Mouse (Mus musculus) ES-Bruce4 (cell line): ENCODE results near the gene Evx1. TPM values are rescaled to one million over a fixed set of nuclear protein-coding genes. Genes with fewer than 3 reads are reported as not detected.
A peak's percentile ranks its signal among the peaks of the same experiment; 100 is the strongest.

Source experiments
- H3K27ac ChIP-seq: 2 replicates; pipeline ENCODE4 v1.5.1; 2012; ENCODE audit warnings: low read length, inconsistent platforms; ENCODE audit not compliant: insufficient read depth
- H3K27me3 ChIP-seq: 2 replicates; pipeline ENCODE4 v1.6.1; 2012; ENCODE audit warnings: mild to moderate bottlenecking, low read length, inconsistent platforms; ENCODE audit not compliant: control insufficient read depth, poor library complexity, insufficient read depth, severe bottlenecking
- H3K36me3 ChIP-seq: 2 replicates; pipeline ENCODE4 v1.6.1; 2012; ENCODE audit warnings: inconsistent platforms, mild to moderate bottlenecking, low read length, moderate library complexity; ENCODE audit not compliant: control insufficient read depth, poor library complexity, insufficient read depth, severe bottlenecking
- H3K4me1 ChIP-seq: one replicate; pipeline ENCODE4 v1.8.1; 2011; ENCODE audit warnings: low read length; ENCODE audit not compliant: control insufficient read depth, insufficient read depth
- H3K4me3 ChIP-seq: 2 replicates; pipeline ENCODE4 v1.5.1; 2011; ENCODE audit warnings: low read depth, mild to moderate bottlenecking, low read length
- H3K9ac ChIP-seq: 2 replicates; pipeline ENCODE4 v1.6.1; 2012; ENCODE audit warnings: low read depth, mild to moderate bottlenecking, inconsistent platforms; ENCODE audit not compliant: poor library complexity, severe bottlenecking
- H3K9me3 ChIP-seq: replicated peaks from 2 replicates; pipeline ENCODE4 v1.6.1; 2012; ENCODE audit warnings: mild to moderate bottlenecking, low read length, inconsistent platforms; ENCODE audit not compliant: control insufficient read depth, poor library complexity, insufficient read depth, severe bottlenecking
- CTCF ChIP-seq: IDR thresholded peaks from one replicate; pipeline ENCODE4 v1.8.1; 2011; ENCODE audit warnings: low read depth, low read length
- EP300 ChIP-seq: IDR thresholded peaks from 2 replicates; pipeline ENCODE4 v1.6.1; 2011; ENCODE audit warnings: low read depth, low read length; ENCODE audit not compliant: insufficient read depth
- POLR2A ChIP-seq: IDR thresholded peaks from one replicate; pipeline ENCODE4 v1.8.1; 2011; ENCODE audit warnings: low read length; ENCODE audit not compliant: insufficient read depth
- polyA plus RNA-seq: library from polyadenylated mRNA; stranded (reverse); fragments of >200 nt; gene quantifications from 2 replicates; pipeline ENCODE4 v1.2.4, GENCODE M21; 2011; ENCODE audit warnings: low read depth; ENCODE audit not compliant: missing spikeins, insufficient read depth, insufficient read length

Evx1 gene
- polyA plus RNA-seq, 1 experiment: 0.63 TPM

- H3K4me3 ChIP-seq: peak overlapping the region; percentile 33
- H3K9ac ChIP-seq: no peak overlapping the region
- H3K27me3 ChIP-seq: peaks cover 19% of the 10 kb centered on the region
- no peak for TF ChIP-seq EP300
- no peak for TF ChIP-seq POLR2A
- no peak for TF ChIP-seq CTCF
- H3K27ac ChIP-seq: no peak overlapping the region
- no peaks in the 10 kb centered on the region for H3K9me3 ChIP-seq
- no peaks in the 10 kb centered on the region for H3K36me3 ChIP-seq
- H3K4me1 ChIP-seq: no peaks in the 10 kb centered on the region
These were observed 40.3 kb upstream of the Evx1 start for GRCm38 (mm10) chr6:52272766-52273655.

- H3K27me3 ChIP-seq: peaks cover 18% of the 10 kb centered on the region
- TF ChIP-seq POLR2A (no peak), CTCF (no peak), EP300 (no peak)
- no peaks in the 10 kb centered on the region for H3K9me3 ChIP-seq
- H3K27ac ChIP-seq: no peak overlapping the region
- H3K9ac ChIP-seq: no peak overlapping the region
- no peaks in the 10 kb centered on the region for H3K4me1 ChIP-seq
- no peaks in the 10 kb centered on the region for H3K36me3 ChIP-seq
- H3K4me3 ChIP-seq: peak overlapping the region; percentile 33
These were observed 39.5 kb upstream of the Evx1 start for GRCm38 (mm10) chr6:52273656-52274280.

- no peaks in the 10 kb centered on the region for H3K36me3 ChIP-seq
- no peak overlapping the region for H3K9ac ChIP-seq
- H3K4me3 ChIP-seq: no peak overlapping the region
- no peak for TF ChIP-seq EP300
- no peak for TF ChIP-seq CTCF
- no peak for TF ChIP-seq POLR2A
- no peak overlapping the region for H3K27ac ChIP-seq
- H3K4me1 ChIP-seq: no peaks in the 10 kb centered on the region
- H3K27me3 ChIP-seq: peaks cover 18% of the 10 kb centered on the region
- H3K9me3 ChIP-seq: no peaks in the 10 kb centered on the region
These were observed 38.7 kb upstream of the Evx1 start for GRCm38 (mm10) chr6:52274576-52274975.

GRCm38 (mm10) chr6:52275563-52276280, 37.6 kb upstream of the Evx1 start:
- no peak overlapping the region for H3K9ac ChIP-seq
- H3K4me3 ChIP-seq: no peak overlapping the region
- no peaks in the 10 kb centered on the region for H3K36me3 ChIP-seq
- H3K27me3 ChIP-seq: peaks cover 18% of the 10 kb centered on the region
- no peaks in the 10 kb centered on the region for H3K9me3 ChIP-seq
- H3K4me1 ChIP-seq: no peaks in the 10 kb centered on the region
- TF ChIP-seq CTCF (no peak), POLR2A (no peak), EP300 (no peak)
- H3K27ac ChIP-seq: no peak overlapping the region

GRCm38 (mm10) chr6:52276382-52276781, 36.9 kb upstream of the Evx1 start:
- Histone ChIP-seq H3K27me3 (peaks cover 18% of the 10 kb centered on the region), H3K4me1 (no peaks in the 10 kb centered on the region), H3K27ac (no peak overlapping the region), H3K4me3 (no peak overlapping the region), H3K9me3 (no peaks in the 10 kb centered on the region), H3K9ac (no peak overlapping the region), H3K36me3 (no peaks in the 10 kb centered on the region)
- TF ChIP-seq POLR2A: no peak
- no peak for TF ChIP-seq EP300
- TF ChIP-seq CTCF: no peak

- H3K4me1 ChIP-seq: no peaks in the 10 kb centered on the region
- H3K27ac ChIP-seq: no peak overlapping the region
- no peak overlapping the region for H3K4me3 ChIP-seq
- TF ChIP-seq EP300 (no peak), CTCF (no peak), POLR2A (no peak)
- H3K36me3 ChIP-seq: no peaks in the 10 kb centered on the region
- peaks cover 17% of the 10 kb centered on the region for H3K27me3 ChIP-seq
- H3K9ac ChIP-seq: no peak overlapping the region
- no peaks in the 10 kb centered on the region for H3K9me3 ChIP-seq
These were observed 36.4 kb upstream of the Evx1 start for GRCm38 (mm10) chr6:52276920-52277319.
